Mouse (Mus musculus) stomach, embryonic 14.5 days (tissue): ENCODE data around the gene 5330417C22Rik. TPM values are rescaled to one million over a fixed set of nuclear protein-coding genes. Genes with fewer than 3 reads are reported as not detected.
A peak's percentile ranks its signal among the peaks of the same experiment; 100 is the strongest.

Source experiments
- ATAC-seq: fragments of 200-750 bp; cut with Nextera tagmentation; 2 replicates; pipeline ENCODE4 v1.8.0; 2017; ENCODE audit warnings: low read depth, moderate TSS enrichment; ENCODE audit not compliant: insufficient number of reproducible peaks, insufficient read depth, low FRiP score
- H3K27ac ChIP-seq: fragments of 300-500 bp; sonication (generic); 2 replicates; pipeline ENCODE4 v1.5.1; 2014; ENCODE audit warnings: mild to moderate bottlenecking, low read length, moderate library complexity, mixed read lengths
- H3K27me3 ChIP-seq: fragments of 300-500 bp; sonication (generic); 2 replicates; pipeline ENCODE4 v1.6.1; 2014; ENCODE audit warnings: low read length, control low read depth, mixed read lengths; ENCODE audit not compliant: control insufficient read depth, insufficient read depth
- H3K36me3 ChIP-seq: fragments of 300-500 bp; sonication (generic); 2 replicates; pipeline ENCODE4 v1.6.1; 2014; ENCODE audit warnings: mild to moderate bottlenecking, control low read depth, low read length, moderate library complexity, mixed read lengths; ENCODE audit not compliant: control insufficient read depth, insufficient read depth
- H3K4me1 ChIP-seq: fragments of 300-500 bp; sonication (generic); 2 replicates; pipeline ENCODE4 v1.6.1; 2014; ENCODE audit warnings: low read length, control low read depth, mixed read lengths; ENCODE audit not compliant: control insufficient read depth, insufficient read depth
- H3K4me2 ChIP-seq: fragments of 300-500 bp; sonication (generic); replicated peaks from 2 replicates; pipeline ENCODE4 v1.6.1; 2014; ENCODE audit warnings: low read depth, low read length, control low read depth
- H3K4me3 ChIP-seq: fragments of 300-500 bp; sonication (generic); 2 replicates; pipeline ENCODE4 v1.5.1; 2014; ENCODE audit warnings: low read depth, low read length, control low read depth
- H3K9ac ChIP-seq: fragments of 300-500 bp; sonication (generic); replicated peaks from 2 replicates; pipeline ENCODE4 v1.6.1; 2014; ENCODE audit warnings: low read depth, mild to moderate bottlenecking, control low read depth, low read length, moderate library complexity, mixed read lengths
- H3K9me3 ChIP-seq: fragments of 300-500 bp; sonication (generic); 2 replicates; pipeline ENCODE4 v1.6.1; 2016; ENCODE audit warnings: low read depth, low read length, control low read depth; ENCODE audit not compliant: control insufficient read depth
- WGBS: fragments of 180-500 bp; shearing (Covaris S2); extraction: QIAGEN DNeasy Blood & Tissue Kit; methylation state at CpG from one replicate; pipeline ENCODE4 v1.1.7; 2014; 5-methylcytosine and 5-hydroxymethylcytosine counted together
- polyA plus RNA-seq: library from polyadenylated mRNA; unstranded; fragments of >200 nt; fragmentation: Nextera tagmentation; extraction: Ambion mirVana; gene quantifications from 2 replicates; pipeline ENCODE4 v1.2.1, GENCODE M21; 2014

Gene 5330417C22Rik
- polyA plus RNA-seq, 1 experiment from 2014 or later, result 7.4 TPM

- WGBS, result 45% methylated on average over 8 of the region's 8 CpGs
- Histone ChIP-seq H3K4me2 (no peak overlapping the region), H3K27me3 (no peaks in the 10 kb centered on the region), H3K4me3 (no peak overlapping the region), H3K9me3 (no peaks in the 10 kb centered on the region), H3K36me3 (no peaks in the 10 kb centered on the region), H3K9ac (no peak overlapping the region), H3K4me1 (0 out of 2 replicates have a peak, but pooled peaks cover 3% of the 10 kb centered on the region), H3K27ac (no peak overlapping the region)
- no peak for ATAC-seq
Measured at GRCm38 (mm10) chr3:108467760-108468159, 68.6 kb downstream of the 5330417C22Rik start.

- H3K9me3 ChIP-seq, result no peaks in the 10 kb centered on the region
- H3K9ac ChIP-seq, result no peak overlapping the region
- 0 out of 2 replicates have a peak, but pooled peaks cover 3% of the 10 kb centered on the region for H3K4me1 ChIP-seq
- H3K4me2 ChIP-seq, result no peak overlapping the region
- no peaks in the 10 kb centered on the region for H3K36me3 ChIP-seq
- WGBS, result 75% methylated on average over 6 of the region's 6 CpGs
- H3K27ac ChIP-seq, result no peak overlapping the region
- H3K4me3 ChIP-seq, result no peak overlapping the region
- no peak for ATAC-seq
- no peaks in the 10 kb centered on the region for H3K27me3 ChIP-seq
Measured at GRCm38 (mm10) chr3:108466425-108466824, 69.9 kb downstream of the 5330417C22Rik start.

DNA sequence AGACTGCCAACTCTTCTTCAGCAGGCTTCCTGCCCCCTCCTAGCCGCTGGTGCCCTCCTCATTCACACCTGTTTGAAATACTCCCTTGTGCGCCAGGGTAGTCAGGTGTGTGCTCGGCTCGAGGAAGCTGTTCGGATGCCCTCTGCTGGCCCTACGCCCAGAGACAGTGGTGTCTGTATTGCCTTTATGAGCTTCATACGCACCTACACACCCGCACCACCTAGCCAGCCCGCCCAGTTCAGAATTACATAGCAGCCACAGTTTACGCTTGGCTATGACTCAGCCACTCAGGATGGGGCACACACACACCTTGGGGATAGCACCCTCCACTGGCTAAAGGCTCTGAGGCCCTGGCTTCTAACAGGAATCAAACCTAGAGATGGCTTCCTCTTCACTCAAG, 77.5 kb downstream of the 5330417C22Rik start:
- Histone ChIP-seq H3K4me1 (0 out of 2 replicates have a peak, but pooled peaks cover 6% of the 10 kb centered on the region), H3K27ac (no peak overlapping the region), H3K4me3 (no peak overlapping the region), H3K36me3 (no peaks in the 10 kb centered on the region), H3K9me3 (no peaks in the 10 kb centered on the region), H3K27me3 (no peaks in the 10 kb centered on the region), H3K9ac (no peak overlapping the region), H3K4me2 (no peak overlapping the region)
- ATAC-seq, result peak; percentile 81
- 22% methylated on average over 10 of the region's 10 CpGs for WGBS

- H3K27me3 ChIP-seq, result no peaks in the 10 kb centered on the region
- H3K9me3 ChIP-seq, result no peaks in the 10 kb centered on the region
- no peak overlapping the region for H3K9ac ChIP-seq
- no peak overlapping the region for H3K4me2 ChIP-seq
- H3K27ac ChIP-seq, result no peak overlapping the region
- H3K36me3 ChIP-seq, result no peaks in the 10 kb centered on the region
- no peak for ATAC-seq
- WGBS, result 53% methylated on average over 14 of the region's 14 CpGs
- H3K4me1 ChIP-seq, result 0 out of 2 replicates have a peak, but pooled peaks cover 6% of the 10 kb centered on the region
- H3K4me3 ChIP-seq, result no peak overlapping the region
Measured at GRCm38 (mm10) chr3:108458380-108458779, 78.0 kb downstream of the 5330417C22Rik start.

GRCm38 (mm10) chr3:108454172-108454571, 82.2 kb downstream of the 5330417C22Rik start:
- H3K27me3 ChIP-seq, result no peaks in the 10 kb centered on the region
- H3K4me1 ChIP-seq, result 0 out of 2 replicates have a peak, but pooled peaks cover 6% of the 10 kb centered on the region
- WGBS, result 57% methylated on average over 1 of the region's 1 CpGs
- no peak for ATAC-seq
- H3K27ac ChIP-seq, result no peak overlapping the region
- no peaks in the 10 kb centered on the region for H3K9me3 ChIP-seq
- H3K4me2 ChIP-seq, result no peak overlapping the region
- H3K4me3 ChIP-seq, result no peak overlapping the region
- no peak overlapping the region for H3K9ac ChIP-seq
- H3K36me3 ChIP-seq, result no peaks in the 10 kb centered on the region

GRCm38 (mm10) chr3:108451969-108452368, 84.4 kb downstream of the 5330417C22Rik start:
- 89% methylated on average over 2 of the region's 2 CpGs for whole genome bisulfite sequencing
- no peaks in the 10 kb centered on the region for H3K27me3 ChIP-seq
- H3K36me3 ChIP-seq, result no peaks in the 10 kb centered on the region
- no peak overlapping the region for H3K27ac ChIP-seq
- H3K9ac ChIP-seq, result no peak overlapping the region
- no peaks in the 10 kb centered on the region for H3K9me3 ChIP-seq
- H3K4me1 ChIP-seq, result no peaks in the 10 kb centered on the region
- H3K4me3 ChIP-seq, result no peak overlapping the region
- no peak overlapping the region for H3K4me2 ChIP-seq
- no peak for ATAC-seq

DNA sequence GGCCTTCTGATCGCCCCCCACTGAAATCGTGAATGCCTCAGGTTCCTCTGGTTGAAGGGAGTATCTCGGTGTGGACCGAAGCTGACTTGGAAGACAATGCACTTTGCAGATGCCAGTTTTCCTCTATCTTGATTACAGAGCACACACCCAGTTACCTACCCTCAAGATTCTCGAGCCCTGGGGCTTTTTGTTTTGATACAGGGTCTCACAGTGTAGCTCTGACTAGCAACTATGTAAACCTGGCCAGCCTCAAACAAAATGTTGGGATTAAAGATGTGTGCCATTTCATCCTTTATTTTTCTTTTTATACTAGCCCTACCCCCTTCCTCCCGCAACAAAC, 91.0 kb downstream of the 5330417C22Rik start:
- H3K27ac ChIP-seq, result peak overlapping the region; percentile 89; the same call in 1 of the 2 replicates
- H3K27me3 ChIP-seq, result no peaks in the 10 kb centered on the region
- peak overlapping the region; percentile 80 for H3K4me3 ChIP-seq
- H3K4me2 ChIP-seq, result peak overlapping the region; percentile 73
- peak; percentile 25; the same call in 1 of the 2 replicates for ATAC-seq
- H3K9ac ChIP-seq, result peak overlapping the region; percentile 77; the same call in 1 of the 2 replicates
- peaks cover 4% of the 10 kb centered on the region; the same call in 1 of the 2 replicates for H3K36me3 ChIP-seq
- 13% methylated on average over 6 of the region's 6 CpGs for WGBS
- H3K9me3 ChIP-seq, result no peaks in the 10 kb centered on the region
- peaks cover 14% of the 10 kb centered on the region; the same call in 1 of the 2 replicates for H3K4me1 ChIP-seq

GRCm38 (mm10) chr3:108444698-108445365, 91.5 kb downstream of the 5330417C22Rik start, which contains the start of gene Sars:
Gene Sars, minus strand, starts transcription at chr3:108445209.
- under 1% methylated on average over 41 of the region's 41 CpGs for WGBS
- Histone ChIP-seq H3K9me3 (no peaks in the 10 kb centered on the region), H3K4me3 (peak within 1 kb of the TSS; percentile 80), H3K4me1 (peaks cover 14% of the 10 kb centered on the region; the same call in 1 of the 2 replicates), H3K27ac (peak within 1 kb of the TSS; percentile 89), H3K4me2 (peak within 1 kb of the TSS; percentile 73), H3K36me3 (peaks cover 4% of the 10 kb centered on the region; the same call in 1 of the 2 replicates), H3K27me3 (no peaks in the 10 kb centered on the region), H3K9ac (peak within 1 kb of the TSS; percentile 77)
- ATAC-seq, result peak; percentile 98
